Mouse (Mus musculus): ENCODE results near the gene Ccdc8. TPM values are rescaled to one million over a fixed set of nuclear protein-coding genes. Genes with fewer than 3 reads are reported as not detected.
A peak's percentile ranks its signal among the peaks of the same experiment; 100 is the strongest.

The Ccdc8 gene
- polyA plus RNA-seq, 1 experiment from 2014 or later, result 24.1 TPM

GRCm38 (mm10) chr7:16987541-16988149, 4.9 kb upstream of the Ccdc8 start:
- Histone ChIP-seq H3K27ac (ENCODE audit: low read depth) (peak overlapping the region; percentile 44), H3K9ac (ENCODE audit: low read length) (no peak overlapping the region), H3K4me1 (replicated peaks; ENCODE audit: control insufficient read depth, insufficient read depth, low read length) (peaks cover 42% of the 10 kb centered on the region), H3K9me3 (ENCODE audit: control insufficient read depth, low read length) (no peaks in the 10 kb centered on the region), H3K27me3 (replicated peaks; ENCODE audit: control insufficient read depth, insufficient read depth, low read length) (no peaks in the 10 kb centered on the region), H3K4me3 (ENCODE audit: low read depth, low read length) (no peak overlapping the region), H3K36me3 (ENCODE audit: control insufficient read depth, insufficient read depth, low read length) (no peaks in the 10 kb centered on the region), H3K4me2 (ENCODE audit: low read length) (no peak overlapping the region)
- ATAC-seq (replicated peaks; ENCODE audit: low FRiP score, low TSS enrichment, low read depth) (no peak), DNase-seq (ENCODE audit: low spot score) (no peak)
- WGBS, result 44% methylated on average over 7 of the region's 7 CpGs

DNA sequence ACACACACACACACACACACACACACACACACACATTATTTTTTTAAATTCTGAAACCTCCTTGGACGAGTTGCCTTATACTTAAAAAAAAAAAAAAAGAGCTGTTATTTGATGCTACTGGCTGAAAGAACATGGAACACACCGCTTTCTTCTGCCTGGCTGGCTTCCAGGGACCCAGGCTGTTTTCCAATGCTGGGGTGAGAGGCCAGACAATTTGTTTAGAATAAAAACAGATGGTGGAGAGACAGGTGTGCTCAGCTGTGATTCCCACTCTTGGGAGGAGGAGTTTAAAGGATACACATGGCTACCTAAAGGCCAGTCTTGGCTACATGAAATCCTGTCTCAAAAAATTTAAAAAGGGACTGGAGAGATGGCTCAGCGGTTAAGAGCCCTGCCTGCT, 4.1 kb upstream of the Ccdc8 start:
- no peaks in the 10 kb centered on the region for H3K9me3 ChIP-seq (ENCODE audit: control insufficient read depth, low read length)
- H3K27ac ChIP-seq (ENCODE audit: low read depth), result peak overlapping the region; percentile 44; the same call in 1 of the 2 replicates
- no peaks in the 10 kb centered on the region for H3K36me3 ChIP-seq (ENCODE audit: control insufficient read depth, insufficient read depth, low read length)
- whole genome bisulfite sequencing, result 33% methylated on average over 3 of the region's 3 CpGs
- H3K4me3 ChIP-seq (ENCODE audit: low read depth, low read length), result no peak overlapping the region
- H3K4me1 ChIP-seq (replicated peaks; ENCODE audit: control insufficient read depth, insufficient read depth, low read length), result peaks cover 42% of the 10 kb centered on the region
- H3K4me2 ChIP-seq (ENCODE audit: low read length), result no peak overlapping the region
- ATAC-seq (replicated peaks; ENCODE audit: low FRiP score, low TSS enrichment, low read depth) (no peak), DNase-seq (ENCODE audit: low spot score) (peak; percentile 81)
- H3K27me3 ChIP-seq (replicated peaks; ENCODE audit: control insufficient read depth, insufficient read depth, low read length), result no peaks in the 10 kb centered on the region
- H3K9ac ChIP-seq (ENCODE audit: low read length), result no peak overlapping the region

- H3K4me3 ChIP-seq (ENCODE audit: low read depth, low read length), result no peak overlapping the region
- H3K27ac ChIP-seq (ENCODE audit: low read depth), result peak overlapping the region; percentile 97
- no peaks in the 10 kb centered on the region for H3K9me3 ChIP-seq (ENCODE audit: control insufficient read depth, low read length)
- H3K36me3 ChIP-seq (ENCODE audit: control insufficient read depth, insufficient read depth, low read length), result no peaks in the 10 kb centered on the region
- peak overlapping the region; percentile 6 for H3K4me2 ChIP-seq (ENCODE audit: low read length)
- no peak overlapping the region for H3K9ac ChIP-seq (ENCODE audit: low read length)
- 25% methylated on average over 15 of the region's 15 CpGs for WGBS
- peaks cover 46% of the 10 kb centered on the region for H3K4me1 ChIP-seq (replicated peaks; ENCODE audit: control insufficient read depth, insufficient read depth, low read length)
- DNase-seq (ENCODE audit: low spot score) (no peak), ATAC-seq (replicated peaks; ENCODE audit: low FRiP score, low TSS enrichment, low read depth) (no peak)
- H3K27me3 ChIP-seq (replicated peaks; ENCODE audit: control insufficient read depth, insufficient read depth, low read length), result no peaks in the 10 kb centered on the region
These were observed 2.3 kb upstream of the Ccdc8 start for GRCm38 (mm10) chr7:16990006-16990744.

- H3K4me3 ChIP-seq (ENCODE audit: low read depth, low read length), result 0 out of 2 replicates have a peak overlapping the region, but pooled peaks have one; percentile 9
These were observed 642 bp upstream of the Ccdc8 start for GRCm38 (mm10) chr7:16991681-16992450.

DNA sequence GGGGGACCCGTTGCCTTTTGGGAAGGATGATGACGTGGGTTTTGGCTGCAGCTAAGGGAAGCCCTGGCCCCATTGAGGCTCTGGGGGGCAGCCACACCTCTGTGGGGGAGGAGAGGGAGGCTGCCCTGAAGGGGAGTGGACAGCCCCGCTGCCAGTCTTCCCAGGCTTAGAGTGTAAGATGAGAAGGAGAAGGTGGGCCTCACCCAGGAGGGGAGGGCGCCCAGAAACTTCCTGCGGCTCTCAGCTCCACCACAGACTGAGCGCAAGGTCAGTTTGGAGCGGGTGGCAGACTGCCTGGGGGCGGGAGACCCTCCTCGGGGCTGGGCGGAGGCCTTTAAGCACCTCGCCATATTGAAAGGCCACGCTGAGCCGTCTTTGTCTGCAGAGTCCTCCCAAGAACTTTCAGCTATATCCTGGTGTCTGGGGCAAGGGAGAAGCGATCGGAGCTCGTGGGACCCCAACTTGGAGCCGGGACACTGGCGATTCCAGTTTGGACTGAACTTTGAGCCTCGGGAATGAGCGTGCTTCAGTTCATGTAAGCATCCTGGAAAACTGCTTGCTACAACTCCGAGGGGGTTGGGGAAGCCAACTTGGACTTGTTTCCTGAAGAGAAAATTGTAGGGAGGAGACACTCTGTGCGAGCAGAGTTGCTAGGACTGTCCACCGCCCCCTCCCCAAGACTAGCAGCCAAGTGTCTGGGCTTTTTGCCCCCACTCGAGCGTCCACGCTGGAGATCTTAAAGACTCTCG, 1.3 kb downstream of the Ccdc8 start:
- peak; percentile 92 for ATAC-seq (replicated peaks; ENCODE audit: low FRiP score, low TSS enrichment, low read depth)
- H3K9ac ChIP-seq (ENCODE audit: low read length), result peak overlapping the region; percentile 85
- peaks cover 56% of the 10 kb centered on the region for H3K4me1 ChIP-seq (replicated peaks; ENCODE audit: control insufficient read depth, insufficient read depth, low read length)
- under 1% methylated on average over 27 of the region's 27 CpGs for WGBS
- DNase-seq (ENCODE audit: low spot score), result peak; percentile 86
- H3K4me2 ChIP-seq (ENCODE audit: low read length), result peak overlapping the region; percentile 91
- peaks cover 27% of the 10 kb centered on the region for H3K36me3 ChIP-seq (ENCODE audit: control insufficient read depth, insufficient read depth, low read length)
- H3K27ac ChIP-seq (ENCODE audit: low read depth), result peak overlapping the region; percentile 94
- H3K4me3 ChIP-seq (ENCODE audit: low read depth, low read length), result peak overlapping the region; percentile 93
- H3K9me3 ChIP-seq (ENCODE audit: control insufficient read depth, low read length), result no peaks in the 10 kb centered on the region
- H3K27me3 ChIP-seq (replicated peaks; ENCODE audit: control insufficient read depth, insufficient read depth, low read length), result no peaks in the 10 kb centered on the region

More at GRCm38 (mm10) chr7:16991681-16992450, 642 bp upstream of the Ccdc8 start:
- Histone ChIP-seq H3K27me3 (replicated peaks; ENCODE audit: control insufficient read depth, insufficient read depth, low read length) (no peaks in the 10 kb centered on the region), H3K36me3 (ENCODE audit: control insufficient read depth, insufficient read depth, low read length) (peaks cover 9% of the 10 kb centered on the region; the same call in 1 of the 2 replicates), H3K9ac (ENCODE audit: low read length) (peak overlapping the region; percentile 29; the same call in 1 of the 2 replicates), H3K4me1 (replicated peaks; ENCODE audit: control insufficient read depth, insufficient read depth, low read length) (peaks cover 61% of the 10 kb centered on the region), H3K27ac (ENCODE audit: low read depth) (peak overlapping the region; percentile 97), H3K9me3 (ENCODE audit: control insufficient read depth, low read length) (no peaks in the 10 kb centered on the region), H3K4me2 (ENCODE audit: low read length) (peak overlapping the region; percentile 37)
- ATAC-seq (replicated peaks; ENCODE audit: low FRiP score, low TSS enrichment, low read depth), result peak; percentile 76
- 29% methylated on average over 18 of the region's 18 CpGs for WGBS
- peak; percentile 90 for DNase-seq (ENCODE audit: low spot score)

- Histone ChIP-seq H3K4me3 (ENCODE audit: low read depth, low read length) (peak overlapping the region; percentile 93), H3K4me1 (replicated peaks; ENCODE audit: control insufficient read depth, insufficient read depth, low read length) (peaks cover 56% of the 10 kb centered on the region), H3K9ac (ENCODE audit: low read length) (peak overlapping the region; percentile 85), H3K4me2 (ENCODE audit: low read length) (peak overlapping the region; percentile 91), H3K9me3 (ENCODE audit: control insufficient read depth, low read length) (no peaks in the 10 kb centered on the region), H3K27ac (ENCODE audit: low read depth) (peak overlapping the region; percentile 94), H3K27me3 (replicated peaks; ENCODE audit: control insufficient read depth, insufficient read depth, low read length) (no peaks in the 10 kb centered on the region), H3K36me3 (ENCODE audit: control insufficient read depth, insufficient read depth, low read length) (peaks cover 32% of the 10 kb centered on the region)
- no peak for ATAC-seq (replicated peaks; ENCODE audit: low FRiP score, low TSS enrichment, low read depth)
- peak; percentile 73 for DNase-seq (ENCODE audit: low spot score)
- WGBS, result 3% methylated on average over 20 of the region's 20 CpGs
These were observed 1.9 kb downstream of the Ccdc8 start for GRCm38 (mm10) chr7:16994400-16994799.

DNA sequence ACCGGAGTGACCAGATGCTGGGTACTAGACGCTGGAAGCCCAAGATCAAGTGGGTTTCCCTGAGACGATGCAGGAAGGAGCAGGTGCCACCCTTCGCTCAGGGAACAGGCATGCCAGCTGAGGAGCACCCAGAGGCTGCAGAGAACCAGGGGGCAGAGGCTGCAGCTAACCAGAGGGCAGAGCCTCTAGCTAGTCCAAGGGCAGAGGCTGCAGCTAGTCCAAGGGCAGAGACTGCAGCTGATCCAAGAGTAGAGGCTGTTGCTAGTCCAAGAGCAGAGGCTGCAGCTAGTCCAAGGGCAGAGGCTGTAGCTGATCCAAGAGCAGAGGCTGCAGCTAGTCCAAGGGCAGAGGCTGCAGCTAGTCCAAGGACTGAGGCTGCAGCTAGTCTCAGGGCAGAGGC, 2.8 kb downstream of the Ccdc8 start:
- Histone ChIP-seq H3K9me3 (ENCODE audit: control insufficient read depth, low read length) (no peaks in the 10 kb centered on the region), H3K36me3 (ENCODE audit: control insufficient read depth, insufficient read depth, low read length) (peaks cover 40% of the 10 kb centered on the region), H3K27ac (ENCODE audit: low read depth) (no peak overlapping the region), H3K4me2 (ENCODE audit: low read length) (peak overlapping the region; percentile 91), H3K4me3 (ENCODE audit: low read depth, low read length) (peak overlapping the region; percentile 93), H3K4me1 (replicated peaks; ENCODE audit: control insufficient read depth, insufficient read depth, low read length) (peaks cover 48% of the 10 kb centered on the region), H3K27me3 (replicated peaks; ENCODE audit: control insufficient read depth, insufficient read depth, low read length) (no peaks in the 10 kb centered on the region), H3K9ac (ENCODE audit: low read length) (peak overlapping the region; percentile 85; the same call in 1 of the 2 replicates)
- WGBS, result 81% methylated on average over 4 of the region's 4 CpGs
- ATAC-seq (replicated peaks; ENCODE audit: low FRiP score, low TSS enrichment, low read depth), result no peak
- DNase-seq (ENCODE audit: low spot score), result no peak

GRCm38 (mm10) chr7:16999233-16999632, 6.7 kb downstream of the Ccdc8 start:
- Histone ChIP-seq H3K4me1 (replicated peaks; ENCODE audit: control insufficient read depth, insufficient read depth, low read length) (peaks cover 26% of the 10 kb centered on the region), H3K36me3 (ENCODE audit: control insufficient read depth, insufficient read depth, low read length) (peaks cover 56% of the 10 kb centered on the region), H3K27me3 (replicated peaks; ENCODE audit: control insufficient read depth, insufficient read depth, low read length) (no peaks in the 10 kb centered on the region), H3K9me3 (ENCODE audit: control insufficient read depth, low read length) (no peaks in the 10 kb centered on the region), H3K4me3 (ENCODE audit: low read depth, low read length) (no peak overlapping the region), H3K27ac (ENCODE audit: low read depth) (no peak overlapping the region), H3K9ac (ENCODE audit: low read length) (no peak overlapping the region), H3K4me2 (ENCODE audit: low read length) (no peak overlapping the region)
- 64% methylated on average over 4 of the region's 4 CpGs for WGBS
- no peak for DNase-seq (ENCODE audit: low spot score)
- no peak for ATAC-seq (replicated peaks; ENCODE audit: low FRiP score, low TSS enrichment, low read depth)

Data from intestine, embryonic 14.5 days (tissue).